Mouse (Mus musculus) heart, embryonic 12.5 days (tissue): ENCODE measurements around the gene Tlk1. TPM values are rescaled to one million over a fixed set of nuclear protein-coding genes. Genes with fewer than 3 reads are reported as not detected.

Experiments used
- ATAC-seq: fragments of 200-750 bp; cut with Nextera tagmentation; 2 replicates; pipeline ENCODE4 v1.8.0; 2017; ENCODE audit warnings: moderate TSS enrichment, moderate library complexity; ENCODE audit not compliant: insufficient number of reproducible peaks, low FRiP score
- H3K27ac ChIP-seq: fragments of 300-500 bp; sonication (generic); 2 replicates; pipeline ENCODE4 v1.5.1; 2016; ENCODE audit warnings: mild to moderate bottlenecking, moderate library complexity; ENCODE audit not compliant: poor library complexity, severe bottlenecking
- H3K27me3 ChIP-seq: fragments of 300-500 bp; sonication (generic); replicated peaks from 2 replicates; pipeline ENCODE4 v1.6.1; 2016; ENCODE audit warnings: mild to moderate bottlenecking, moderate library complexity
- H3K36me3 ChIP-seq: fragments of 300-500 bp; sonication (generic); 2 replicates; pipeline ENCODE4 v1.6.1; 2016; ENCODE audit warnings: mild to moderate bottlenecking, moderate library complexity
- H3K4me1 ChIP-seq: fragments of 300-500 bp; sonication (generic); replicated peaks from 2 replicates; pipeline ENCODE4 v1.6.1; 2016; ENCODE audit warnings: mild to moderate bottlenecking
- H3K4me2 ChIP-seq: fragments of 300-500 bp; sonication (generic); 2 replicates; pipeline ENCODE4 v1.6.1; 2016; ENCODE audit warnings: mild to moderate bottlenecking, moderate library complexity
- H3K4me3 ChIP-seq: fragments of 300-500 bp; sonication (generic); 2 replicates; pipeline ENCODE4 v1.5.1; 2016; ENCODE audit warnings: mild to moderate bottlenecking
- H3K9ac ChIP-seq: fragments of 300-500 bp; sonication (generic); 2 replicates; pipeline ENCODE4 v1.6.1; 2016; ENCODE audit warnings: mild to moderate bottlenecking, moderate library complexity
- H3K9me3 ChIP-seq: fragments of 300-500 bp; sonication (generic); replicated peaks from 2 replicates; pipeline ENCODE4 v1.6.1; 2016; ENCODE audit warnings: mild to moderate bottlenecking, moderate library complexity
- WGBS: fragments of 180-500 bp; shearing (Covaris S2); methylation state at CpG from one replicate; pipeline ENCODE4 v1.1.7; 2016; 5-methylcytosine and 5-hydroxymethylcytosine counted together
- polyA plus RNA-seq: library from polyadenylated mRNA; unstranded; fragments of >200 nt; fragmentation: Nextera tagmentation; extraction: Ambion mirVana; gene quantifications from 2 replicates; pipeline ENCODE4 v1.2.1, GENCODE M21; 2016

Gene Tlk1
- polyA plus RNA-seq, 1 experiment from 2014 or later = 43.6 TPM

DNA sequence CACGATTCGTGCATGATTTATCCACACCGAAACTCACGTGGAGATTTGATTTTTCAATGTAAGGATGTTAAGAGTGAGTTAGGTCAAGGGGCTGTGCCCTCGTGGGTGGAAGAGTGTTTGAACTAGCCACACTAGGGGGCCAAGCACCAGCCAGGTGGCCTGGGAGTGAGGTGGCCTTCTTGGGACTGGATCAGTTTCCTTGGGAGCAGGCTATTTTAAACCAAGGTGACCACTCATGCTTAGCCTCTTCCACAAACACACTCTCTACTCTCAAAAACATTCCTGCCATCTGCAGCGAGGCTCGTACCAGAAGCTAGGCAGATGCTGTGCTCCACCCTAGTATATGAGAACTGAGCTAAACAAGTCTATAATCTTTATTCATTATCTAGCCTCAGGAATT lies 27.8 kb upstream of the Tlk1 start:
- Histone ChIP-seq H3K9ac (no peak overlapping the region), H3K4me1 (peaks cover 9% of the 10 kb centered on the region; the same call in 1 of the 2 replicates), H3K27ac (no peak overlapping the region), H3K4me3 (no peak overlapping the region), H3K36me3 (no peaks in the 10 kb centered on the region), H3K9me3 (no peaks in the 10 kb centered on the region), H3K4me2 (peak overlapping the region; percentile 43; the same call in 1 of the 2 replicates), H3K27me3 (no peaks in the 10 kb centered on the region)
- 50% methylated on average over 7 of the region's 7 CpGs for WGBS
- ATAC-seq = no peak

DNA sequence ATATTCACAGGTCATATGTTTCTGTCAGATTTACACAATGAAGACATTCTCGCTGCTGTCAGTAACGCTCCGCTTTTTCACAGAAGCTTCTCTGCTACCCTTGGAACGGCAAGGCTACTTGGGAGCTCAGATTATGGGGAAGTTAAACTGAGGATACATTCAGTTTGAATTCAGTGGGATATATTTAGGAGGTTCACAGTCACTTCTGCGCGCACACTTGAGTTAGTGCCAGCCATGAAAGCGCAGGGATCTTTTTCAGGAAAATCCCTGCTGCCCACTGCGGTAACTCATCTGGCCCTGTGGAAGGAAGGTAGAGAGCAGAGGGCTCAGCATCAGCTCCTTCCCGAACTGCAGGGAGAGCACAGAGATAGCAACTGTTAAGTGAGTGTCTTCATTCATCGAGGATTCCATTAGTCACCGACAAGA lies 27.3 kb upstream of the Tlk1 start:
- no peak overlapping the region for H3K9ac ChIP-seq
- H3K9me3 ChIP-seq = no peaks in the 10 kb centered on the region
- no peak overlapping the region for H3K4me3 ChIP-seq
- H3K4me2 ChIP-seq = peak overlapping the region; percentile 43
- H3K36me3 ChIP-seq = no peaks in the 10 kb centered on the region
- H3K27ac ChIP-seq = no peak overlapping the region
- peaks cover 13% of the 10 kb centered on the region; the same call in 1 of the 2 replicates for H3K4me1 ChIP-seq
- ATAC-seq = no peak
- 28% methylated on average over 11 of the region's 11 CpGs for WGBS
- no peaks in the 10 kb centered on the region for H3K27me3 ChIP-seq

- no peaks in the 10 kb centered on the region for H3K36me3 ChIP-seq
- H3K27ac ChIP-seq = no peak overlapping the region
- no peaks in the 10 kb centered on the region for H3K9me3 ChIP-seq
- WGBS = 48% methylated on average over 8 of the region's 8 CpGs
- peaks cover 13% of the 10 kb centered on the region; the same call in 1 of the 2 replicates for H3K4me1 ChIP-seq
- no peak overlapping the region for H3K4me3 ChIP-seq
- peak overlapping the region; percentile 43 for H3K4me2 ChIP-seq
- no peak for ATAC-seq
- no peaks in the 10 kb centered on the region for H3K27me3 ChIP-seq
- H3K9ac ChIP-seq = no peak overlapping the region
Measured at GRCm38 (mm10) chr2:70852186-70852795, 26.8 kb upstream of the Tlk1 start.

DNA sequence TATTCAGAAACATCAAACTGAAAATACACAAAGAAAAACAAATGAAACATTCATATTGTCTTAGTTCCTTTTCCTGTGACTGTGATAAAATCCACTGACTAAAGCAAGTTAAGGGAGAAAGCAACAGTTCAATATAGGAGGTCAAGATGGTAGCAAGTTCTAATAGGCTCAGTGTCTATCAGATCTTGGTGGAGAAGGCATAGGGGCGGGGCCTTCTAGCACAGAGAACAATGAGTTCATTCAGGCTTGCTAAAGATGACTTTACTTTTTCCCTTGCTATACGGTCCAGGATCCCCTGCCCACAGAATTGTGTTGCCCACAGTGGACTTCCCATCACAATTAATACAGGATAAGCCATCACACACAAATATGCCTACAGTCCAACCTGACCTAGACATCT lies 20.3 kb upstream of the Tlk1 start:
- H3K27me3 ChIP-seq = no peaks in the 10 kb centered on the region
- no peak overlapping the region for H3K4me2 ChIP-seq
- no peak overlapping the region for H3K9ac ChIP-seq
- no peaks in the 10 kb centered on the region for H3K9me3 ChIP-seq
- no peak overlapping the region for H3K27ac ChIP-seq
- no peak for ATAC-seq
- peaks cover 14% of the 10 kb centered on the region; the same call in 1 of the 2 replicates for H3K4me1 ChIP-seq
- 67% methylated on average over 2 of the region's 2 CpGs for WGBS
- no peaks in the 10 kb centered on the region for H3K36me3 ChIP-seq
- H3K4me3 ChIP-seq = no peak overlapping the region

DNA sequence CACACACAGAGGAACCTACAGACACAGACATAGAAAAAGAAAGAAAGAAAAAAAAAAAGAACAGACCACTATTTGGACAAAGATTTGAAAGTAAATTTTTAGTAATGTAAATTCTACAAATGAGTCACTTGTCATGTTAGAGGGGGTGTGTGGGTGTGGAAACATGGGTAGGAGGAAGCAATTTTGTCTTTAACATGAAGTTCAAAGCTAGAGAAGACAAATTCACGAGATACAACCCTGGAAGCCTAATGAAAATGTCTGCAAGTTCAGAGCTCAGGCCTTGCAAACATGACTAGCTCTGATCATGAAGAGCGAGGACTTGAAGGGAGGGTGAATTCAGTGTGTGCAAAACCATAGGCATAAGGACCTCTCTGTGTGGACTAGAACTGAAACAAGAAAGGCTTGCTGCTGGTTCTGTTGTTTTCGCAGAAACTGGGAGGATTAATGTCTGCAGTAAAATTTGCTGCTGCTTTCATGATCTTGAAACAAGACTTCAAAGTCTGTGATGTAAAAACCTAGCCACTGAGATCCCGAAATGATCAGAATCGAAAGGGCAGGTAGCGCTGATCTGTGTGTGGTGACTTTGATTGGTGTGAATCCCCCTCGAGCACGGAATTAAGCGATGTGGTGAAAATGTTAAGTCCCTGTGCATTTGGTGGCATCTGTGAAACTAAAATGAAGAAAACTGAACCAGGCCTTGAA lies 19.3 kb upstream of the Tlk1 start:
- Histone ChIP-seq H3K4me3 (no peak overlapping the region), H3K27ac (no peak overlapping the region)

GRCm38 (mm10) chr2:70842049-70842618 lies 16.6 kb upstream of the Tlk1 start:
- Histone ChIP-seq H3K9me3 (no peaks in the 10 kb centered on the region), H3K27ac (no peak overlapping the region), H3K9ac (no peak overlapping the region), H3K4me1 (peaks cover 5% of the 10 kb centered on the region; the same call in 1 of the 2 replicates), H3K4me3 (no peak overlapping the region), H3K27me3 (no peaks in the 10 kb centered on the region), H3K36me3 (no peaks in the 10 kb centered on the region), H3K4me2 (no peak overlapping the region)
- no peak for ATAC-seq
- 71% methylated on average over 13 of the region's 13 CpGs for WGBS

More for the DNA sequence above, 19.3 kb upstream of the Tlk1 start:
- Histone ChIP-seq H3K9me3 (no peaks in the 10 kb centered on the region), H3K4me1 (peaks cover 14% of the 10 kb centered on the region; the same call in 1 of the 2 replicates), H3K4me2 (no peak overlapping the region), H3K9ac (no peak overlapping the region), H3K36me3 (no peaks in the 10 kb centered on the region), H3K27me3 (no peaks in the 10 kb centered on the region)
- 84% methylated on average over 9 of the region's 9 CpGs for WGBS
- no peak for ATAC-seq

- Histone ChIP-seq H3K36me3 (no peaks in the 10 kb centered on the region), H3K27ac (no peak overlapping the region), H3K4me2 (peak overlapping the region; percentile 52), H3K27me3 (no peaks in the 10 kb centered on the region), H3K9ac (0 out of 2 replicates have a peak overlapping the region, but pooled peaks have one; percentile 4), H3K4me1 (peaks cover 5% of the 10 kb centered on the region; the same call in 1 of the 2 replicates), H3K9me3 (no peaks in the 10 kb centered on the region), H3K4me3 (peak overlapping the region; percentile 11)
- 14% methylated on average over 12 of the region's 12 CpGs for WGBS
- ATAC-seq = 0 out of 2 replicates have a peak, but pooled peaks have one; percentile 72
Measured at GRCm38 (mm10) chr2:70838536-70839216, 13.1 kb upstream of the Tlk1 start.

DNA sequence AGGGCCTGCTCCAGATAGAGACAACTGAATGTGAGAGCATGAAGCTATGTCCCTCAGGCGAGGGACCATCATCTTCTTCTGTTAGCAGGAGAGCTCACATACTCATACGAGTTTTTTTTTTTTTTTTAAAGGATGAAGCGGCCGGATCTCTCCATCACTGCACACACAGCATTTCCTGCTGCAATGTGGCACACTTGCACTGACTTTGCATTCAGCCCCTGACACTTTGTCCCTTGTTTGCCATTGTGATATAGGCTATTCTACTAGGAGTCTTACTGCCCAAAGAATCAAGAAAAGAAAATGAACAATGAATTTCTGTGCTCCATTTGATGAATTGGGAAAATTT lies 10.8 kb upstream of the Tlk1 start:
- WGBS = 65% methylated on average over 4 of the region's 4 CpGs
- no peak overlapping the region for H3K4me2 ChIP-seq
- no peak overlapping the region for H3K9ac ChIP-seq
- no peaks in the 10 kb centered on the region for H3K36me3 ChIP-seq
- no peak overlapping the region for H3K27ac ChIP-seq
- ATAC-seq = no peak
- H3K4me3 ChIP-seq = no peak overlapping the region
- H3K27me3 ChIP-seq = no peaks in the 10 kb centered on the region
- H3K4me1 ChIP-seq = no peaks in the 10 kb centered on the region; the same call in 1 of the 2 replicates
- no peaks in the 10 kb centered on the region for H3K9me3 ChIP-seq

GRCm38 (mm10) chr2:70835641-70836305 lies 10.2 kb upstream of the Tlk1 start:
- H3K9me3 ChIP-seq = no peaks in the 10 kb centered on the region
- no peaks in the 10 kb centered on the region for H3K27me3 ChIP-seq
- no peak overlapping the region for H3K9ac ChIP-seq
- 60% methylated on average over 9 of the region's 9 CpGs for WGBS
- no peak overlapping the region for H3K4me2 ChIP-seq
- H3K27ac ChIP-seq = no peak overlapping the region
- no peaks in the 10 kb centered on the region; the same call in 1 of the 2 replicates for H3K4me1 ChIP-seq
- H3K36me3 ChIP-seq = no peaks in the 10 kb centered on the region
- ATAC-seq = no peak
- H3K4me3 ChIP-seq = no peak overlapping the region

GRCm38 (mm10) chr2:70835209-70835608 lies 9.7 kb upstream of the Tlk1 start:
- 87% methylated on average over 2 of the region's 2 CpGs for WGBS

More at GRCm38 (mm10) chr2:70835209-70835608, 9.7 kb upstream of the Tlk1 start:
- no peak overlapping the region for H3K9ac ChIP-seq
- ATAC-seq = no peak
- no peaks in the 10 kb centered on the region for H3K27me3 ChIP-seq
- H3K4me2 ChIP-seq = no peak overlapping the region
- H3K4me3 ChIP-seq = no peak overlapping the region
- H3K4me1 ChIP-seq = no peaks in the 10 kb centered on the region; the same call in 1 of the 2 replicates
- no peak overlapping the region for H3K27ac ChIP-seq
- no peaks in the 10 kb centered on the region for H3K9me3 ChIP-seq
- H3K36me3 ChIP-seq = no peaks in the 10 kb centered on the region
